Mouse (Mus musculus) MEL-GATA-1-ER (cell line): ENCODE measurements around the gene Lmo7.

Experiments used
- DNase-seq: peaks from one replicate; pipeline ENCODE4 v3.0.0-alpha.2; 2012; ENCODE audit warnings: low read depth; ENCODE audit errors: extremely low read depth

The Lmo7 gene

DNA sequence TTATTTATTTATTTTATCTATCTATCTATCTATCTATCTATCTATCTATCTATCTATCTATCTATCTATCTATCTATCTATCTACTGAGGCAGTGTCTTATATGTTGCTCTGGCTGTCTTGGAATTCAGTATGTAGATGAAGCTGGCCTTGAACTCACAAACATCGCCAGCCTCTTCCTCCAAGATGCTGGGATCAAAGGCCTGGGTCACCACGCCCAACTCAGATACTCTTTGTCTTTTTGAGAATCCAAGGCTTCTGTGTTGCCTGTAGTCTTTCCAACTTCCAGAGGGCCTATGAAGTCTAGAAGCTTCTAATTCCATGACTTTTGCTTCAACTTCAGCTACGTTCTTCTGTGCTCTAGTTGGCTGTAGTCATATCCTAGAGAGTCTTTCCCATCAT lies 48.7 kb downstream of the Lmo7 start:
- DNase-seq: no peak

DNA sequence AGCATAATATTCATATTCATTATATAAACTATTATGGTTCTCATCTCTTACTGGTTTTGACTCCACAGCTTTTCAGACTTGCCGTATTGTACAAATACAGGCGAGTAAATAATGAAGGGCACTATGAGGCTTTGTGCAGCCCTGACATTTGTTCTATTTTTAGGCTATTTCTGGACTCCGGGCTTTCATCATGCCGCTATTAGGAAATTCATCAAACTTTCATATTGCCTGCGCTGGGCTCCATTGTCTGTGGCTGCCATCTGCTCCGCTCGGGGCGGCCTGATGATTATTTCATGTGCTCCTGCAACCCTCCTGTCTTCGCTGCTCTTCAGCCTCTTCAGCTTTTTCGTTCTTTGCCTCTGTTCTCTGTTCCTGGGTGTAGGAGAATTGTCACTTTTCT lies 50.3 kb downstream of the Lmo7 start:
- DNase-seq: no peak

DNA sequence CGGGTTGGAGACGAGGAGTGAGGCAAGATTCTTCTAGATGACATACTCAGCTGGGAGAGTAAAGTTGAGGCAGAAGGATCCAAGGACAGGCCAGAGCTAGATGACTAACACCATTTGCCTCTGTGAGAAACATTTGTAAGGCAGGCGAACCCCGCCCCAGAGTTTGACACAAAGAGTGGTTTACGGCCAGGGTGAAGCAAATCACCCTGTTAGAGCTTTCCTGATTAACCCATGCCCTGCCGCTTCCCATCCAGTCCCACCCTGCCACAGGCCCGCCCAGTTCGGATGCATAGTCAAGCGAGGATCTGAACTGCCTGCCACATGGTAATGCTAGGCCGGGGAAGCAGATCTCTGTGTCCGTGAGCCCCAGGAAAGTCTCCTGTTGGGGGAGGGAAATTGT lies 51.5 kb downstream of the Lmo7 start:
- DNase-seq: no peak

DNA sequence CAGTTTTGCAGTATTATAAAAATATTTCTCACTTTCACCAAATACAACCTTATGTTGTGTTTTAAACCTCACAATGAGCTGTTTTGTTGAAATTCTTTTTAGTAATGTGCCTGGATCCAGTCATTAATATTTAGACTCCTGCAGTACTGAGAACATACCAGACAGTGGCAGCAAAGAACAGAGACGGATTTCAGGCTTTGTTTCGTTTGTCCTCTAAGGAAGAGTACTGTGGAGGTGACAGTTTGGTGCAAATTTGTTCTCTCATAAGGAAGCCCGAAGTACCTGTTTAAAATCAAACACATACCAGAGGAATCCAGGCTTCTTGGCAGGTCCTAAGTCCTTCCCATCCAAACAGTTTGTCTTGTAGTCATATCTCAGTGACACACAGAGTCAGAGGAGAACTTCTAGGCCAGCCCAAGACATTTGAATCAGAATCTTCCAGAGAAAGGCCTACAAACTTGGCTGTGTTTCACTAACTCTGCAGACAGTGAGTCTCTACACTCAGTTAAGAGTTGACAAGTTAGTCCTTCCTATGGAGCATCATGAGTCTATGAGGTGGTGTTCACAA lies 52.3 kb downstream of the Lmo7 start:
- DNase-seq: no peak

DNA sequence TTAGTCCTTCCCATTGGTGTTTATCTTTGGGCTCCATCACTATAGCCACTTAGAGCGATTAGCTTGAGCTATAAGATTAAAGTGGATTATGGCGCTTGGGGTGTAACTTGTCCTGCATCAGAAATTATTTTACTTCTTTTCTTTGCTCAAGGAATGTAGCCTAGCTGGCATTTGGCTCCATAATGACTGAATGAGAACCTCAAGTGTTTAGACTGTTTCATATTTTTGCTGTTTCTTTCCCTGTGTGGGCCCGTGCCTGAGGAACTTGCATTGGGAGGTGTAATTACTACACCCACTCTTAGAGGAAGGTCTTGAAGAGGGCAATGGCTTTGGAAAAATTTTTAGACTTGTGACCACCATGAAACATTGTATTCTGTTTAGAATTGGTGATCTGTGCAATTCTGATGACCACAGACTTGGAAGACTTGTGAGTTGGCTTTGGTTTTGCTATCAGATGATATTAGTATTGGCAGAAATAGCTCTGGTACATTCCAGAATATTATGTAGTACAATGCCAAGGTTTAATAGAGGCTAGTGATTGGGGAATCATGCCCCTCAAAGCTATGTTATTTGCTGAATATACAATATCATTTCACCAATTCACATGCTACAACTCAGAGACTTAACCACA lies 54.7 kb downstream of the Lmo7 start:
- DNase-seq: no peak

DNA sequence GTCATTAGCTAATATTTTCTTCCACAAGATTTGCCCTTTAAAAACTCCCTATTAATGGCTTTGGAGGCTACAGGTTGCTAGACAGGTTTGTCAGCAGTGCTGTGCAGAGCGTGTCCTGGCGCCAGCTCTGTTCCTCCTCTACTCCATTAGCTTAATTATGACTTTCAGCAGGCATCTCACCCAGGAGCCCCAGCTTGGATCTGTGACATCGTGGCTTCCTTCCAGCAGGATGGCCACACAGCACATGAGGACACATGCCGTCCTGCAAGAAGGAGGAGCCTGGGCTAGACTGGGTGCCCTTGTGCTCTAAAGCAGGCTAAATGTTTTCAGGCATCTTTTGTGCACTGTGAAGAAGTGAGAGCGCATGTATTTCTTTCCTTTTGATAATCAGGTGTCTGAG lies 58.1 kb downstream of the Lmo7 start:
- DNase-seq: no peak

DNA sequence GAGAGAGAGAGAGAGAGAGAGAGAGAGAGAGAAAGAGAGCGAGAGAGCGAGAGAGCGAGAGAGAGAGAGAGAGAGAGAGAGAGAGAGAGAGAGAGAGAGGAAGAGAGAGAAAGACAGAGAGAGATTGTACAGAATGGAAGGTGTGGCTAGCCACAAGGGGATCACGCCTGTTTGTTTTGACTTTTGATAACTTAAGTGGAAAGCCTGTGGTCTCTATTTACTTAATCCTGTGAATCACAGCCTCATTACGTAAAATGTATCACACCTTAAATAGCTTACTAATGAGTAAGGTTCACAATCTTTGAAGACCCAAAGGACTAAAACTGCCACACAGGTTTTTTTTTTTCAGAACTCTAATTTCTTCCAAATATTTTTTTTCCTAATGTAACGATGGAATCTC lies 58.7 kb downstream of the Lmo7 start:
- DNase-seq: no peak

DNA sequence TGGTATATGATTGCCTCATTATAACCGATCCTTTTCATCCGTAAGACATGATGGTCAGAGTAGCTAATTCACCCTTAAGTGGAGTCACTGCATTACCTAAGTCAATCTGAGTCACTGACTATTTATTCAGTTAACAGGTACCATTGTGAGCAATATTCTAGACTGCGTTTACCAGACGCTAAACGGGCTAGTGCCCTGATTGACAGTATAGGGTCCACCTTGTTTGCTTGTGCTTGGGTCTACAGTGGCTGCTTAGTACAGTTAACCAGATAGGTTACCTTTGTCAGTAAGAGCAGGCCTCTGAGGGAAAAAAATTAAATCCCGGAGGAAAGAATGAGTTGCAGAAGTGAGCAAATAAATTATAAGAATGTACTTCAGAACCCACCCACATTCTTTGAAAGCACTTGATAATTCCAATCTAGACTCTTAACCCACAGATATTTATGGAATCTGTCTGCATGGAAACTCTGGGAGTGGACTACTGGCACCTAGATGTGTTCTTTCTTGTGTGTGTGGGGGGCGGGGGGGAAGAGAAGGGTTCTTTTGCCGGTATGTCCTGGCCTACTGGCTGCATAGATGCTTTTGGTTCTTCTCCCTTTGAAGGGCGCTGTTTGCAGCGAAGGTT lies 64.9 kb downstream of the Lmo7 start:
- DNase-seq: no peak

DNA sequence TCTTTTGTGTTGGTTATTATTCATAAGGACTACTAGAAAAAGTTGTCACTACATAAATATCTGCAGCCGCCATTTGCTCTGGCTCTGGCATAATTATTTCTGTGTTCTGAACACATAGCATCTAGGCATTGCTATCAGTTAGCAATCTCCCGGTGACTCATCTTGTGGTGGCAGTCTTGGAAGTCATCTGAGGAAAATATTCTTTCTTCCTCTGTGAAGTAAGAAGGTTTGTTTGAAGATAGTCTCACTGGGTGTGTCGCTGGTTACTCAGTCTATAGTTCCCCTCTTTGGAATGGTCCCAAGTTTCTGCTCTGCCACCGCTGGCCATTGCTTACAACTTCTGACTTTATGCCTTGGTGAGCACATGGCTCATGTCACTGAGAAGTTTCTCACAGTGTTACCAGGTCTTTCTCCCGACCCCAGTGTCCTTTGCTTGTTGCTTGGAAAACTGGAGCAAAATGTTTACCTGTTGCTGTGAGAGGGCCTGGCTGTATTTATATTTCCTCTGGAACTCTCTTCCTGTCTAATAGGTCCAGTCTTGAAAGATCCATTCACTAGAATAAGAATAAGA lies 68.3 kb downstream of the Lmo7 start:
- DNase-seq: peak; percentile 22

DNA sequence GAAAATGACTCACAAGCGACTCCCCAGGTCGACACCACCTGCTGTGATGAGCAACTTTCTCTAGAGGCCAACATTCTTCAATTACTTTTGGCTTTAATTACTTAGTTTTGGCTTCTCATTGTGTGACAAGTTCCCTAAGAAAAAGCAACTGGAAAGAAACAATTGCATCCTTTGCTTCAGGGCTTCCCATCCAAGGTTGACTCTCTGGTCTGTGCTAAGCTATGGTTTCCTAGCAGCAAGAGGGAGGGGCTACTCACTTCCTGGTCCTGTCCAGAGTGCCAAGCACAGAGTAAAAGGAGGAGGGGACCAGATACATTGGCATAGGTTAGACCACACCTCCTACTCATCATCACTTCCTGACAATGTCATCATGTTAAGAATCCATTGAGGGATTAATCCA lies 69.0 kb downstream of the Lmo7 start:
- no peak for DNase-seq

DNA sequence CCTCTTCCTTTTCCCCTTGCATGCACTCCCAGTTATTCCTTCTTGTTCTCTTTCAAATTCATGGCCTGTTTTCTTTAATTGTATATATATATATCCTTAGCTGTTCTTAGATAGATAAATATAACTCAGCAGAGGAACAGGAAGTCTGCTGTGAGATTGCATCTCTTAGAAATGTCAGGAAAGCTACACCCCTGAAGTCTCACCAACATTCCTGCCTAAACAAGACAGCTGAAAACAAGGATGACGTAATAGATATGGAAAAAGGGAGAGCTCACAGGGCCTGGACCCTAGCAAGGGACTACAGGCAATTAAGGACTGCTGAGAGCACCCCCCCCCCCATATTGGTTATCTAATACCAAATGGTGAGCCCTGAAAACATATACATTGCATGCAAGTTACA lies 71.9 kb downstream of the Lmo7 start:
- no peak for DNase-seq

DNA sequence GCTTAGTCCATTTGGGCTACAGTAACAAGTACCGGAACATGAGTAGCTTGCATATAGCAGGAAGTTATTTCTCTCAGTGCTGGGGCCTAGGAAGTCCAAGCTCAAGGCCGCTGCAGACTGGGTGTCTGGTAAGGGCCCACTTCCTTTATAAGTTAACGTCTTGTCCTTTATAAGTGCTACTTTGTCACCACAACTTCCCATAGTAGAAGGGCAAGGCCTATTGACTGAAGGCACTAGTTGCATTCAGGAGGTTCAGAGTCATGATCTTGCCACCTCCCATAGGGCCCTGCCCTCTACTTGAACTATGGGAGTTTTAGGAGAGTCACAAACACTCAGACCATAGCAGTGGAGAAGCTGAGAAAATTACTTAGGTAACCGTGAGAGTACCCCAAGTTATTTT lies 74.4 kb downstream of the Lmo7 start:
- no peak for DNase-seq

DNA sequence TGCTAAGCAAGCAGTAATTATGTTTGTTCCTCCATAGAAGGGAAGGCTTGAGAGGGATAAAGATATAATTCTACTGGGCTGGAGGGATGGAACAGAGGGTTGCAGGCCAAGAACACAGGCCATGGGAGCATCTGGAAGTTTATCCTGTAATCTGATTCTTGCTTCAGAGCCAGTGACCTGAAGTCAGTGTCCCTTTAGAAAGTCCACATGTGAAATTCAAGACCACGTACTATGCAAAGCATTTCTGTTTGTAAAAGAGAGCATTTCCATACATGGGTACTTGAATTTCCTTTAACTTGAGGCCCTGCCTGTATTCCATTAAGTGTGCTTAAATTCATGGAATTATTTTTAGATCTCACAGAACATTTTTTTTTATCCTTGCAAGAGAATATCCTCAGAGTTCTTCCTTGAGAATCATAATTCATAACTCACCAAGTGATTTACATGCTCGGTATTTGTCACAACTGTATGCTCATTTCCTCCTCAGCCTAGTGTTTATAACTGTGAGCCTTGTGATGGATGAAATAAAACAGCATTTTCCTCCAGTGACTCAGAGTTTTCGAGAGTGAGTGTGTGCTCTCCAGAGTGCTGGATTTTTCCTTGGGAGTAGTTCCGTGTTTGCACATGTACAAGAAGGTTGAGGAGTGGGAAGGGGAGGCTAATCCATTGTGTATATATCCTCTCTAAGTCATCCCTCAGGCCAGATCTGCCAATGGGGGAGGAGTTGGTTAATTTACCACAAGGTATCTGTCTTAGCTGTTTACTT lies 75.0 kb downstream of the Lmo7 start:
- no peak for DNase-seq

DNA sequence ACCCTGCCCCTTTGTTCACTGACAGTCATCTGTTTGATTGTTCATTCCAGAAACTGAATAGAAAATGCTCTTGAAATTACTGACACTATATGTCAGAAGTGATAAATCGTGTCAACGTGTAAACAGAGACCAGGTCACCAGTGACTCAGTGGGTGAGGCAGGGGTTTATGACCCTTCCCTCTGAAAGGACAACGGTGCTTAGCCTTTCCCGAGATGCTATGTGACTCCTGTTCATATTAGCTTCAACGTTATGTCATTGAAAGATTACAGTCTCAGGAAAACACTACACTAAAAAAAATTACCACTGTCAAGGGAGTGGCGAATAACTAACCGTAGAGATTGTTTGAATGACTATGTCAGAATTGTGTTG lies 75.6 kb downstream of the Lmo7 start:
- DNase-seq: no peak

DNA sequence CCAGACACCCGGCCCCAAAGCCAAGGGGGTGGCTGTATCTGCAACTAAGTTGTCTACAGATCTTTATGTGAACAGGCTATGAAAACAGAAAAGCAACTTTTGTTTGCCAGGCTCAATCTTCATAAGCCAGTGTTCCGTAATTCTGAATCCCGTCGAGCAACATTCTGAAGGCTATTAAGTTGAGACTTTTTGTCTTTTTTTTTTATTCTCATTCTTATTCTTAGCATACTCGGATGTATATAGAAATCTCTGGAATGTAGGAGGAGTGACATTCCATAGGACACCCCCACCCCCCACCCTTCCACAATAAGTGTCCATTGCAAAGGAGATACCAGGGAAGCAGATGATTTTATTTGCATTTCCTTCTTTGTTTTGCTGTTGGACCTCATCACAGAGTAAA lies 76.3 kb downstream of the Lmo7 start:
- DNase-seq: no peak

DNA sequence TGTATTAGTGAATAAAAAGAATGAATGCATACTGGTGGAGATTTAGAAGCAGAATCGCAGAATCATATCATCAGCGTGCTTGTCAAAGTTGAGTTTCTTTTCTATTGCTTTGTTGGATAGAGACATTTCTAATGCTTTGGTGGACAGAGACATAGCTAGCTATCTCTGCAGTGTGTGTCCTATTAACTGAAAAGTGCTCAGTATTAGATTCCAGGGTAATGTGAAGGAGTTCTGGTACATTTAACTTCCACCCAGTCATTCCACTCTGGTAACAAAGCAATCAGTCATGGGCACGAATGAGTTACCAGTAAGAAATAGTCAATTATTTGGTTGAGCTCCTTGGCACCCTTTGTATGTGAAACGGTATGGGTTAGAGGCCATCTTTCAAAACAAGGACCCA lies 76.8 kb downstream of the Lmo7 start:
- no peak for DNase-seq

DNA sequence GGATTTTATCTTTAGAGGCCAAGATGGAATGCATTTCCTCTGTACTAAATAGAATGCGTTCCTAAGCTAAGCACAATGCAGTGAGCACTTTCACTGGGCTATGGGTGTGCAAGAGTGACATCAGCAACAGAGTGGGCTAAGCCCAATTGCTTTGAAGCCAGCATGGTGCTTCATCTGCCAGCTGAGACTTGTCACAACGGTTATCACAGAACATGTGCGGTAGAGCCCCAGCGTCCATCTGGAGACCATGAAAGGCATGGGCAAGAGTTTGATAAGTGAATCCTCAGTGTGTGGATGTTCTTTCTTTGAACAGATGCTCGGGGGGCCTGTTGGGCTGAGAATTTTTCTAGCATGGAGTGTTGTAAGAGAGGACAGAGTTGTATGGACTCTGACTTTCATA lies 86.7 kb downstream of the Lmo7 start:
- DNase-seq: no peak

DNA sequence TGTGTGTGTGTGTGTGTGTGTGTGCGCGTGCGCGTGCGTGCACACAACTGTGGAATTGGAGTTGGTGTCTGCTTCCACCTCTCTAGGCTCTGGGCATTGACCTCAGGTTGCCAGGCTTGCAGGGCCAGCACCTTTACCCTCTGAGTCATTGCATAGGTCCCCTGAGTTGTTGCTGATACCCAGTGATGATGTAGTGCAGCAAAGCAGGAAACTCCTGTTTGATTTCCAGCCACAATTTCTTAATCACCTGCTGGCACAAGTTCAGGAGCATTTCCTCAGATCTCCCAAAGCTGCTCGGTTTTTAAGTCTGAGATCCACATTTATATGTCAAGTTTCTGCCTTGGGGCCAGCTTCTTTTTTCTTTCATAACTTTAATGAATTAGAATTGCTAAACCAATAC lies 92.6 kb downstream of the Lmo7 start:
- no peak for DNase-seq

DNA sequence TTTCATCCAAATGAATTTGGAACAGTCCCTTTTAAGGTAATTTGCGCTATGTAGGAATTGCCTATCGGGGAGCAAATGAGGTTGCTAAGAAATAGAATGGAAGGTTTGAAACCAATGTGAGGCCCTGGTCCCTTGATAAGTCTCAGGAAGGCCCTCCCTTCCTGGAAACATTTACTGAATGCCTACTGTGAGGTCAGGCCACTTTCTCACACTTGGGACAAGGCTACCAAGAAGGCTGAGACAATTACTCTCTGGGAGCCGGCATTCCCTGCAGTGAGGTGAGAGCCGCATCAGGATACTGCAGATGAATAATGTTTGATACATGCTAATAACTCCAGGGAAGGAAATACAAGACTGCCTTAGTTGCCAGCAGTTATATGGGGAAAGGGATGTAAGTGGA lies 93.1 kb downstream of the Lmo7 start:
- DNase-seq: no peak

DNA sequence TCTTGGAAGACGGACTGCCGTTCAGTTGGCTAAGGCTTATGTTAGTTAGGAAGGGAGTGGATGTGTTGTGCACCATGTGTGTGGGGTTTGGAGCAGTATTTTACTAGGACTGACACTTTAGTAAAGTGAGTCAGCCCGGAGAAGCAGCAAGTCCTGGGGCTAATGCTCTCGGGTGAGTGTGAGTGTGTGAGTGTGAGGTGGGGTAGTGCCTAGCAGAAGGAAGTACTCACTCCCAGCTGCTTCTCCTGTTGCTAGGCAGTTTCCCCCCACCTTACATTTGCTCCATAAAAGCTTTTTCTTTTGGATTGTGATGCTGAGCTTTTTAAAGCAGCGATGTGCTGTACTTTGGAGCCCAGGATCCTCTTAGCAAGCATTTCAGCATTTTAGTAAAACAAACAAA lies 99.9 kb downstream of the Lmo7 start:
- no peak for DNase-seq

DNA sequence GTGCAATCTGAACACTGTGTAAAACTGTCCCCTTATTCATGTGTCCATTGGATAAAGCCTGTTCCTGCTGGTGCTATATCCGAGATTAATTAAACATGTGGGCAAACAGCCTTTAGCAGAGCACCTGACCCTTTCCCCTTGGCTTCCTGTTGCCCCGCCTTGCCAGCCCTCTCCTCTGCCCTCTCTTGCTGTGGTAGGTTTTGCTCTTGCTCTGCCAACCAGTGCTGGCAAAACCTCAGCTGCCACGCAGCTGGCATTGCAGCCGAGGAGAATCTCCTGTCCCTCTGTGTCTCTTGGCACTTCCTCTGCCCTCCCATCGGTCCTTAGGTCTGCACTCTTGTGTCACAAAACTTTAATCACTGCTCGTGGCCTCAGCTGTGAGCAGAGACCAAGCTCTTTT lies 100.4 kb downstream of the Lmo7 start:
- DNase-seq: no peak

DNA sequence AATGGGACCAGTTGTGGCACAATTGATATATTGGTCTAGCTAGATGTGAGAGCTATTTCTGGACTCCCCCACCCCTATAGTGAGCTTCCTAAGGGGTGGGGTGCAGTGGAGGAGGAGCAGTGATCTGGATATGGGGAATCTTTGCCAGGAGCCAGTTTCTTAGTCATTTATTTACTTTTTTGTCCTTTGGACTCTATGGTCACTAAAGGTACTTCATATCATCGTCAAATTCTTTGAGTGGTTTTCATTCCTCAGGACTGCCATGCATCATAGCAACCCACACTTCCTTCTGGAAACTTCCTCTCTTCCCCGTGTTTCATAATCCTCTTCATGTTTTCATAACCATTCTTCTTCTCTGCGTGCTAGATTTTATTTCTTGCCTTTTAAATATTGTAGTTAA lies 104.4 kb downstream of the Lmo7 start:
- DNase-seq: no peak
